Mouse (Mus musculus) cerebellum, adult 11 months (tissue): Measurements from ENCODE around the gene Asb18.
A peak's percentile ranks its signal among the peaks of the same experiment; 100 is the strongest.

ENCODE experiments used
- DNase-seq: peaks from one replicate; pipeline ENCODE4 v3.0.0; 2022

Gene Asb18

GRCm38 (mm10) chr1:90014446-90014845 is at the start of gene Asb18:
TSS of gene Asb18 (minus strand) at chr1:90014666.
- peak; percentile 26 for DNase-seq

- DNase-seq: peak; percentile 27
These were observed 46.1 kb upstream of the Asb18 start for GRCm38 (mm10) chr1:90060599-90060998.

- DNase-seq: no peak
These were observed 45.6 kb upstream of the Asb18 start for GRCm38 (mm10) chr1:90060054-90060453.

DNA sequence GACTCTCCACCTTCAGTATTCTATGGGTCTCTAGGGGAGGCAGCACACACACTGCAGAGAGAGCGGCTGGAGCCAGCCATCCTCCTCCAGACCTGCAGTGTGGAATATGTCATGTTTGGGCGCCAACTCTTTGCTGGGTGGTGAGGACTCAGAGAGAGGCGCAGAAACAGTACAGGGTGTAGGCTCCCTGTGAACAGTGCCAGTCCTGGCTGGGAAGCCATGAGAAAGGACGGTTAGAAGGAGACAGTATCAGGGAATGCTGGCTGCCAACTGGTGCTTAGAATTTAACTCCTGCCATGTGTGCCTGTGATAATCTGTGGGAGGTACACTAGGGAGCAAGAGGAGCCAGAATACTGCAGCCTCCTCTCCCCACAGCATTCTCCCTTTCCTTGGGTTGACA is 40.5 kb upstream of the Asb18 start:
- no peak for DNase-seq

- DNase-seq: peak; percentile 12
These were observed 36.9 kb upstream of the Asb18 start for GRCm38 (mm10) chr1:90051347-90051746.

DNA sequence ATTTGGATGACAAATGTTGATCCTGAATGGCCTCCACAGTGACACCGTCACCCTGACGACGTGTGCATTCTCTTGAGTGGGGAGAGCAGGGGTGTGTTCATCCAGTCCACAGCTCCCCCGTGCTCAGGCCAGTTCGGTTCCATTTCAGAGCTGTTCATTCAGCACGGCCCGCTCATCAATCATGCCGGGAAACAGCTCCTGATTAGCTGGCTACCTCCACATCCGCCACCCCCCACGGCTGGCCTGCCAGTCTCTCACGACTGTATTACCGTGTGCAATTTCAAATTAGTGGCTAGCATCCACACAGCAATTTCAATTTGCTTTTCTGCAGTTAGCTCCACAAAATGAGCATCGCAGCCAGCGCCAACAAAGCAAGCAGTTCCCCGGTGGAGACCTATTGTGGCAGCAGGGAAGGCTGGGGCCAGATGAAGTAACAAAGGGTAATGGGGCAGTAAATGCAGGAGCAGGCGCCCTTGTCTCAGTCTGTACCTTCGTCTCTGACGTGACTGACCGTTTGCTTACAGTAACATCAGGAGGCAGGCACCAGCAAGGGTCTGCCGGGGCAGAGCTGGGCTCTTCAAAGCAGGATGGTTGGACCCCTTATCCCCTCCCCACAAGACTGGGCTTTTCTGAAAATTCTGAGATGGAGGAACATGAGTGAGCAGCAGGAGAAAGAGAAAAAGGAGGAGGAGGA is 35.7 kb upstream of the Asb18 start:
- no peak for DNase-seq

GRCm38 (mm10) chr1:90028305-90028704 is 13.8 kb upstream of the Asb18 start:
- no peak for DNase-seq

DNA sequence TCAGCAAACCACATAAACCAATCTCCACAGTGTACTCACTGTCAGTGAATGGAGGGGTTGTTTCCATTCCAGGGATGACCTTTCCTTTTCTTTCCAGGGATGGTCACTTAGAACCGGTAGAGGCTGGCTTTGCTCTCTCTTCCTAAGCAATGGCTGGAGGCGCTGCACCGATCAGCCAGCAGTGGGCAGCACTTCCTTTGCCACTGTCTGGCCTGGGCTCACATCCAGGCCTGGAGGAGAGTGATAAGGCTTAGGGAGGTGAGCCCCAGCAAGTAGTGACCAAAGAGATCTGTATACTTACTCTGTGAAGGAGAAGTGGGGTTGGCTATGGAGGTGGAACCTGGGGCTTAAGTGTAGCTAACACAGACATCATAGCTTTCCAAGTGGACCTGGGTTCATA is 12.5 kb upstream of the Asb18 start:
- DNase-seq: no peak

- DNase-seq: no peak
These were observed 5.9 kb upstream of the Asb18 start for GRCm38 (mm10) chr1:90020336-90020735.

DNA sequence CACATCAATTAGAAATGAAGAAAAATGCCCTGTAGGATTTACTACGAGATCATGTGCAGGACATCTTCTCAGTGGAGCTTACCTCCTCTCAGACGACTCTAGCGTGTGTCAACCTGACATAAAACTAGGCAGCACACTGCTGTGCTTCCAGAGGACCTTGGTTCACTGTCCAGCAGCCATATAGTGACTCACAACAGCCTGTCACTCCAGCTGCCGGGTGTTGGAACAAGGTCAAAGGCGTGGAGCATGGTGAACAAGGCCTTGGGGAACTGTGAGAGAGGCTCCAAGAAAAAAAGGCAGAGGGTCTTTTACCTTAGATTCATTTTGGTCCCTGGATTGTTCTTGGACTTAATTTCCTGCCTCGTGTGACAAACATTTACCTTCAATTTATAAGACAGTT is 3.6 kb upstream of the Asb18 start:
- no peak for DNase-seq

- no peak for DNase-seq
These were observed 1.2 kb downstream of the Asb18 start for GRCm38 (mm10) chr1:90013273-90013672.

- DNase-seq: no peak
These were observed 1.6 kb downstream of the Asb18 start for GRCm38 (mm10) chr1:90012850-90013249.

GRCm38 (mm10) chr1:90012168-90012567 is 2.3 kb downstream of the Asb18 start:
- no peak for DNase-seq

GRCm38 (mm10) chr1:90010077-90010476 is 4.4 kb downstream of the Asb18 start:
- no peak for DNase-seq

- DNase-seq: no peak
These were observed 5.3 kb downstream of the Asb18 start for GRCm38 (mm10) chr1:90009188-90009587.

DNA sequence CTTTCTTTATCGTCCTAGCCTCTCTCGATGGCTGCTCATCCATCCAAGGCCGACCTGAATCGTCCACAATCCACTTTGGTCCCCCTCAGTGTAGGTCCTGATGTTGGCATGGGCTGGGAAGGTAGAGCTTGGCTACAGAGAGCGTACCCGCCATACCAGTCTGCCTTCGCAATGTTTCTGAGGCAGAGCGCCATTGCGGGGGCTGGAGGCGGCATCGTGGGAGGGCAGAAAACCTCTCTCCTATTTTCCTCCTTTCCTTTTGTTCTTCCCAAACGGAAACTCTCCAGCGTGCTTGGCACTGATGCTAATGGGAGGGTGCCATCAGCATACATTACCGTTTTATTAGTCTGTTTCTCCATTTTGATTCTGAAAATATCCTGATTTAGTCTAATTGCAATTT is 7.8 kb downstream of the Asb18 start:
- peak; percentile 12 for DNase-seq

DNA sequence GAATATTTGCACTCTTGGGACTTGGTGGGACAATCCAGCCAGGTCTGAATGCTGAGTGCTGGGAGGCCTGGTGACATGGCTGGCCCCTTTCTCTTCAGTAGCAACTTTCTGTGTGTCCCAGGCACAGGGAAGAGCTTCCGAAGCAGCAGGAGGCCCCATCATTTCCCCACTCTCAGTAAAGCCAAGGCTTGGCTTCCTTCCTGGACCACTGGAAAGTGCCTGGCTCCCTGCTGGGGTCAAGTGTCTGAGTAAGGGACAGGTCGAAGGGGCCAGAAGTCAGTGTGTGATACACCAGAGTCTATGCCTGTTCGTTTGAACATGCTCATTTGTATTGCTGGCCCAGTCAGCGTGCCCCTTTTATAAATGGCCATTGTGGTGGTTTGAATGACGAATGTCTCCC is 13.5 kb downstream of the Asb18 start:
- no peak for DNase-seq

GRCm38 (mm10) chr1:89999858-90000257 is 14.6 kb downstream of the Asb18 start:
- DNase-seq: no peak

DNA sequence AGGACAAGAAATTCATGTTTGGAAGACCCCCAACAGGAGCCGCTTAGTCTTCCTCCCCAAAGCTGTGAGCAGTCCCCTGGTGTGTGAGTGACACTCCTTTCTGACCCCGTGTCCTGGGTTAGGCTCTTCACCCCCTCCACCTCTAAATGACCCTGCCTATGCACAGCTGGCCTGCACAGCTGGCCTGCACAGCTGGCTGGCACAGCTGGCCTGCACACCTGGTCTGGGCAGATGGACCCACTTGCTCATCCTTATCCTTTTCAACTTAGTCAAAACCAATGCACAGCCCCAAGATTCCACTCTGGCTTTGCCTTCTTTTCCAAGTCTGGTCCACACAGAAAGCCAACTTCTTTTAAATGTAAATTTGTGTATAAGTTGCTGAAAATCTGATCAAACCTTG is 15.8 kb downstream of the Asb18 start:
- DNase-seq: no peak

GRCm38 (mm10) chr1:89998076-89998475 is 16.4 kb downstream of the Asb18 start:
- no peak for DNase-seq

GRCm38 (mm10) chr1:89992256-89992655 is 22.2 kb downstream of the Asb18 start:
- DNase-seq: no peak

DNA sequence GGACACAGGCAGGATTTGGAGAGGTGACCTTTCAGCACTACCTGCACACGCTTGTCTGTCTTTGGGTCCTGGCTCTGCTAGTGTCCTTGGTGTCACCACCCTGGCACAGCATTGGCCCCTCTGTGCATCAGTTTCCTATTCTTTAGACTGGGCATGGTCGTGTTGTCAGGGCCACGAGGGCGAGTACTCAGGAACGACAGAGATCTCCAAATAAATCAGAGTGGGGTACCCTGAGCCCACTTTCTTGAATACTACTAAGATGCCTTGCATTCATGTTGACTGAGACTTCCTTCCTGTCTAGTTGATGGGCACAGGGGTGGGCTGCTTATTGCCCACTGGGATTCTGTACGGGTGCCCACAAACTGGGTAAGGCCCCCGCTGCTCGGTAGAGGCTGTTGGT is 37.2 kb downstream of the Asb18 start:
- DNase-seq: no peak

DNA sequence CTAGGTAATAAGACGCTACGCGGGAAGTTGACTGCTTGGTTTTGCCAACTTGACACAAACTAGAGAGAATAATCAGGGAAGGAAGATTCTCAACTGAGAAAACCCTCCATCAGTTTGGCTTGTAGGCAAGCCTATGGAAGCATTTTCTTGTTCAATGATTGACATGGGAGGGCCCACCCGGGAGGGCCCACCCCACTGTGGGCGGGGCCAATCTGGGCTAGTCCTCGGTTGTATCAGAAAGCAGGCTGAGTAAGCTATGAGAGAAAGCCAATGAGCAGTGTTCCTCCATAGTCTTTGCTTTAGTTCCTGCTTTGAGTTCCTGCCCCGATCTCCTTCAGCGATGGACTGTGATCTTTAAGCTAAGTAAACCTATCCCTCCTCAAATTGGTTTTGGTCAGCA is 38.1 kb downstream of the Asb18 start:
- no peak for DNase-seq

GRCm38 (mm10) chr1:89974541-89974940 is 39.9 kb downstream of the Asb18 start:
- DNase-seq: no peak

- DNase-seq: no peak
These were observed 42.6 kb downstream of the Asb18 start for GRCm38 (mm10) chr1:89971848-89972247.
